Mouse (Mus musculus) 3T3-L1 (cell line): ENCODE results near the gene Sgsh.

ENCODE experiments used
- DNase-seq: peaks from one replicate; pipeline ENCODE4 v3.0.0-alpha.2; 2015; ENCODE audit warnings: low read depth, low spot score

The Sgsh gene

DNA sequence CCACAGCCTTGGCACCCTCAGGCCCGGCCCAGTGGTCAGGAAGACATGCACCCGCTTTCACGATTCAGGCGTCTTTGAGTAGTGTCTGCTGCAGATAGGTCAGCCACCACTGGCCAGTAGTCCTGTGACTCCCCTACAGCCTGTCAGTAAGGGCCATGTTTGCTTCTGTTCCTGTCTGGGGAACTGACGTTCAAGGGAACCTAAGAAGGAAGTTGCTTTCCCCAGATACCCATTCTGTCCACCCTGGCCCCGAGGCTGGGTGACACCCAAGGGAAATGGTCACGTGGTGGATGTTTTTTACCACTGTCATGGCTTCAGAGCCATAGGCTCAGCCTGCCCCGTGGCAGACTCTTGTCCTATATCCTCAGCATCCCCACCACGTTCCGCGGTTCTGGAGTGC, 22.0 kb upstream of the Sgsh start:
- no peak for DNase-seq

DNA sequence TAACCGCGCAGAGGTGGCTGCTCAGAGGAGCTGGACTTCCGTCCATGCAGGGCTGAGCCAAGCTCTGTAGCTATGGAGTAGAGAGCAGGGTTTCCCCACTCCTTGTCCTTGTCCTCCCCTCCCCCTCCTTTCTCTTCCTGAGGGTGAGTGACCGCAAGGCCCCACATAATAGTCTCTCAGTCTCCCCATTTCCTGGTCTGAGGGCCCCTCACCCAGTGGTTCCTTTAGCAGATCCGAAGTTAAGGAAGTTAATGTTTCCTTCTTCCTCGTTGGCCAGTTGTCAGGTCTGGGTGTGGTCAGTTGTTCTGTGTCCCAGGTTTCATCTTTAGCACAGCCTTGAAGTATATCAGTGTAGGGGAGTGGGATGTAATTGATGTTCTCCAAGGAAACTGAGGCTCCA, 20.1 kb upstream of the Sgsh start:
- no peak for DNase-seq

DNA sequence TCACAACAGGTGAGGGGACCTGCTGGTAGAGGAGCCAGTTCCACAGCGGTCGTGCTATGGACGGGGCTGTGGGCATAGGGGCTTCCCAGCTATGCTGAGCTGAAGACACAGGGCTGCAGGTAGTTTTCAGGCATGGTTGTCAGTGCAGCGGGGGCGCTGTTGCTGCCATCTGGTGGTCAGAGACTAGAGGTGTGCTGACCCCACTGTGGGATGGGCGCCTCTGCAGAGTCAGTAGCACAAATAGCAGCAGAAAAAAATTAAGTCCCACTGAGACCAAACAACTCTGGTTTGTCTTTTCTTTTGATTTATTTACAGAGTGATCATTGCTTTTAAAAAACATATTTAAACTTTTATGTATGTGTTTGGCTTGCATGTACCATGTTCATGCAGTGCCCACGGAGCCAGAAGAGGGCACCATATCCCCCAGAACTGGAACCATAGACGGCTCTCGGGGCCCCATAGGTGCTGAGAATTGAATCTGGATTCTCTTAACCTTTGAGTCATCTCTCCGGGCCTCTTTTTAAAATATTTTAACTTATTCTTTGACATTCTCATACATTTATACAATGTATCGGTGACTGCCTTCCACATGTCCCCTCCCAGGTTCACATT, 8.3 kb upstream of the Sgsh start:
- peak; percentile 81 for DNase-seq

DNA sequence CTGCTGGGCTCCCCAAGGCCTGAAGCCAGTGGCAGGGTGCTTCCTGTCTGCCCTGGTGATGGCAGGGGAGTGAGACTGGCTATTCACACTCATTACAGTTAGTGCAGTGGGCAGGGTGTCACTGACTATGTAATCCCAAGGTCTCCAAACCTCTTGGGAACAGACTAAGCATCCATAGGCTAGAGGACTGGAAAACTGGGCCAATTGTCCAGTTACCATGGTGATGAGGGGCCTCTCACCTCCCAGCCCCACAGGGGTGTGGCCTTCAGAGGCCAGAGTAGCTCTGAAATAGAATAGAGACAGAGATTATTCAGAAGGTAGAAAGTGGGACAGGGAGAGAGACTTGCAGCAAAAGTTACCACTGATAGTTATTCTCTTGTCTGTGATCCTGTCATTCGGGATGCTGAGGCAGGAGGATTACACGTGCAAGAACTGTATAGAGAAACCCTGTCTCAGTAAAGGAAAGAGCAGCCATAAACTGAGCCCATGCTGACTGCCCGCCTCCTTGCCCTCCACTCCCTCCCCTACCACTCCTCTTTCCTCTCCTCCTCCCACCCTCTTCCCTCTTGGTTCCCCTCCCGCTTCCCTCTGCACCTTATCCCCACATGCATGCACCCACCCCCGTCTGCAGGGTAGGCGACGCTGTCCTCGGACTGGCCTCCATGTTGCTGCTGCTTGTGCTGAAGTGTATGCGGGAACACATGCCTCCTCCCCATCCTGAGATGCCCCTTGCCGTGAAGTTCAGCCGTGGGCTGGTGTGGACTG, 7.6 kb upstream of the Sgsh start:
- DNase-seq, result no peak

DNA sequence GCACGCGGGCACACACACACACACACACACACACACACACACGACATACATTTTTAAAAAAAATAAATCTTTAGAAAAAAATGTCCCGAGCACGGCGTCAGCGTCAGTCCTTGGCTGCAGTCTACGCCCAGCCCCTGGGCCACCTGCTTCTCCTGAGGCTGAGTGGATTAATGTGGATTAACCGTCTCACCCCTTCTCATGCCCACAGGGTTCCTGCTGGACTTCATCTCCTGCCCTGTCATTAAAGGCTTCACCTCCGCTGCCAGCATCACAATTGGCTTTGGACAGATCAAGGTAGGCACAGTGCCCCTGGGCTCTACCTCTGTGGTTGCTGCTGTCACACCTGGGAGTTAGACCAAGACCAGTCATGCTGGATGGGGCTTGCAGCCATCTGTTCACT, 3.8 kb upstream of the Sgsh start:
- no peak for DNase-seq

DNA sequence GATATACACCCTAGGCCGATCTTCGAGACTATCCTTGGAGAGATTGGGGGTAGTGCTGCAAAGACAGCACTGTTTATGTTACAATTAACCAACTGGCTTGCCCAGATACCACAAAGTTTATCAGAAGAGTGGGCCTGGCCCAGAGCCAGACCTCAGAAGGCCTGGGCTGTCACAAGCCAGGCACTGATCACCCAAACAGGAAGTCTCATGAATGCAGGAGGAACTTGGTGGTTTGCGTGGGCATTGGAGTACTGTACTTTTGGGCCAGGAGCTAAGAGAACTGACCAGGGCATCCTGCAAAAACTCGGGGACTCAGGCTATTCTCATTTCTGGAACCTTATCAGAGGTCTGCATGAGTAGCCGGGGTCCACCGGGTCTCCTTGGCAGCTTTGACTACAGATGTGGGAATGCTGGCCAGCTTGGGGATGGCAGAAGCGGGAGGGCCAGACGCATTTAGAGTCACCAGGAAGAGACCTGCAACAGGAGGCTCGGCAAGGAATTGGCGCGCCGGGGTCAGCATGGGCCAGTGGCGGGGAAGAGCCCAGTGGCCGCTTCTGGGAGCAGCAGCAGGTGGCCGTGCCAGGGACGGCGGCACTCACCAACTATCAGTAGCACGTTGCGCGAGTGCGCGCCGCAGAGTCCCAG, 416 bp downstream of the Sgsh start:
- DNase-seq, result peak; percentile 70

DNA sequence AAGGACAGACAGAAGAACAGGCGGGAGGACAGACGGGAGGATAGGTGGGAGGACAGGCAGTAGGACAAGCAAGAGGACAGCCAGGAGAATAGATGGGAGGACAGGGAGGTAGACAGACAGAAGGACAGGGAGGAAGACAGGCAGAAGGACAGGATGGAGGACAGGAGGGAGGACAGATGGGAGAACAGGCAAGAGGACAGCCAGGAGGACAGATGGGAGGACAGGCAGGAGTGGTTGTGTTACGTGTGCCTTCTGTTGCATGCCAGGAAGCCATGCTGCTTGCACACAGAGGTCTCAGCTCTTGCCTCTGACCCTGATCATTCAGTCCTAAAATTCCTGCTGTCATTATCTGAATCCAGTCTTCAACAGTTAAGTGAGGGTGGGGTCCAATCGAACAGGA, 1.4 kb downstream of the Sgsh start:
- no peak for DNase-seq

DNA sequence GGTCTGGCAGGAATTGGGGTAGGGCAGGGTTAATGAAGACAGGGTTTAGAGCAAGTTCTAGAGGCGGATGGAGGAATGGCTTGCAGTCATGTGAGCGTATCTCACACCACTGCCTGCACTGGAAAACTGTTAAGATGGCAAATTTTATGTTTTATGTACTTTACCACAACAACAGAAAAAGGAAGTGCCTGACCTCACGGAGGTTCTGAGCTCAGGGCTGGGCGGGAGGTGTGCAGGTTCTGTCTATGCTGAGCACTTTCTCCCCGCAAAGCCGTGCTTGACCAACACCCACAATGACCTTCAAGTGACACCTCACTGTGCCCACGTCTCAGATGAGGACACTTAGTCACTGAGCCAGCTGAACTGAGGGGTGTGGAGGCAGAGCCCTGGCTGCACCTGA, 3.2 kb downstream of the Sgsh start:
- no peak for DNase-seq

DNA sequence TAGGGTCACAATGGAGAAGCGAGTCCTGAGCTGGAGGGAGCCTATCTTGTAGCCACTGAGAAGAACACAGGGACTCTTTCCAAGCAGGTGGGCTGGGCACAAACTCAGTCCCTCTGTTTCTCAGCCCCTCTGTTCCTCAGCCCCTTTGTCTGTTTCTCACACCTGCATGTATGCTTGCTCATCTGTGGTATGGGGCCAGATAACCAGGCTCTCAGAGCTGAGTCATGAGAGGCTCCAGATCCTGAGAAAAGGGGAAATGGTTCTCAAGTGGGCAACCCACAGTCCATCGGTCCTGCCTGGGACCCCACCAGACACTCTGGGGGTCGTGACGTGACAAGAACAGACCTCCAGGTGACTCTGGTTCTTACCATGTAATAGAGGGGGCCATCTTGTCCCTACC, 8.2 kb downstream of the Sgsh start:
- no peak for DNase-seq

DNA sequence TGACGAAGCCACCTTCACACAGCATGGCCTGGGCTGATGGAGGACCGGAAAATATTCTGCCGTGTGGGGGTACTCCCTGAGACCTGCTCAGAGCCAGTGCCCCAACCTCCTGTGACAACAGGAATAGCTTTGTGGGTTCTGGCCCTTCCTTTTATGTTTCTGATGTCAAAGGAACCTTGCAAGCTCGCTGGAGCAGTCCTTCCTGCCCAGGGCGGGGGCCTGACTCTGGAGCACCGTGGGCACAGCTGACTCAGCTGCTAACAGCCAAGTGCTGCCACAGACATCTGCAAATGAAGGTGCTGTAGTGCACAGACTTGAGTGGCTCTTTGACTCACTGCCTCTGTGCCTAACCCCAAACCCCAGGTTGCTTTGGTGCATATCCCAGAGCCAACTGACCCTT, 10.5 kb downstream of the Sgsh start:
- DNase-seq, result peak; percentile 15

DNA sequence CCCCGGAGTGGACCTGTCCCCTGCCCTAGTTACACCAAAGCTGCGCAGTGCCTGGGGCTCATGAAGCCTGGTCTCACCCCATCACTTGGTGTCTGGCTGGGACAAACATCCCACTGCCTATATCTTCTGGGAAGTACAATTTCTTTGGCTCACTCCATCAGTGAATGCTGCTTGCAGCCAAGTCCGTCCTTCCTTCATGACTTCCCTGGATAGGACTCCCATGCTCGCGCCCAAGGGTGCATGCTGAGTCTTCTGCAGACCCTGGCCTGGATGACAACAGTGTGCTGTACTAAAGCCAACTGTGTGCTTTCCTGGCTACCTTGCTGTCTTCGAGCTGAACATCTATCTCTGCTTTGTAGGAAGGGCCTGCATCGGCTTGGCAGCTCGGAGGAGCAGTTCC, 11.2 kb downstream of the Sgsh start:
- no peak for DNase-seq

DNA sequence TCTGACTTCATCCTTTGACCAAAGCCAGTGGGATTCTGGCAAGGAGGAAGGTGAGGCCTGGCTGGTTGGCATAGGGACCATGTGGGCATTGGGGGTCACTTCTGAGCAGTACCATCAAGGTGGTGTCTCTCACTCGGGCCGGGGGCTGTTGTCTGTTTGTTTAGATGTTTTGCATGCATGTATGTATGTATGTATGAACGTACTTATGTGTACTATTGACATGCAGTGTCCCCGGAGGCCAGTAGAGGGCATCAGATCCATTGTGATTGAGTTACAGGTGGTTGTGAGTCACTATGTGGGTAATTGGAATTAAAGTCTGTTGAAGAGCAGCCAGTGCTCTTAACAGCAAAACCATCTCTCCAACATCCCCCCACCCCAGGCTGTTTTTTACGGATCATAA, 15.7 kb downstream of the Sgsh start:
- peak; percentile 93 for DNase-seq

DNA sequence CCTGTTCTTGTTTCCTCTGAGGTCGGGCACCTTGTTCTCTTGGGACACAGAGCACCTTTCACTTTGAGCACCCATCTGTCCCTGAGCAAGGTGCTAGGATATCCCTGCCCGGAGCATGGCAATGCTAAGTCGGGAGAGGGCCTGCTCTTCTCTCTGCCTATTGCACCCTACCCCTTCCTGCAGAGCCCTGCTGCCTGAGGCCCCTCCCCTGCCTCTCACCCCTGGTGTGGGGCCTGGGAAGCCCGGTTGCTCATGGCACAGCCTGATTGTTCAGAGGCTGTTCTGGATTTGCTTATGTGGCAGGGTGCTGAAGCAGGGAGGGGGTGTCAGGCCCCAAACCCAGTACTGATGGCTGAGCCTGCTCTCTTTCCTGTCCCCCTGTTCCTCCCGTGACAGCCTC, 16.2 kb downstream of the Sgsh start:
- peak; percentile 25 for DNase-seq

DNA sequence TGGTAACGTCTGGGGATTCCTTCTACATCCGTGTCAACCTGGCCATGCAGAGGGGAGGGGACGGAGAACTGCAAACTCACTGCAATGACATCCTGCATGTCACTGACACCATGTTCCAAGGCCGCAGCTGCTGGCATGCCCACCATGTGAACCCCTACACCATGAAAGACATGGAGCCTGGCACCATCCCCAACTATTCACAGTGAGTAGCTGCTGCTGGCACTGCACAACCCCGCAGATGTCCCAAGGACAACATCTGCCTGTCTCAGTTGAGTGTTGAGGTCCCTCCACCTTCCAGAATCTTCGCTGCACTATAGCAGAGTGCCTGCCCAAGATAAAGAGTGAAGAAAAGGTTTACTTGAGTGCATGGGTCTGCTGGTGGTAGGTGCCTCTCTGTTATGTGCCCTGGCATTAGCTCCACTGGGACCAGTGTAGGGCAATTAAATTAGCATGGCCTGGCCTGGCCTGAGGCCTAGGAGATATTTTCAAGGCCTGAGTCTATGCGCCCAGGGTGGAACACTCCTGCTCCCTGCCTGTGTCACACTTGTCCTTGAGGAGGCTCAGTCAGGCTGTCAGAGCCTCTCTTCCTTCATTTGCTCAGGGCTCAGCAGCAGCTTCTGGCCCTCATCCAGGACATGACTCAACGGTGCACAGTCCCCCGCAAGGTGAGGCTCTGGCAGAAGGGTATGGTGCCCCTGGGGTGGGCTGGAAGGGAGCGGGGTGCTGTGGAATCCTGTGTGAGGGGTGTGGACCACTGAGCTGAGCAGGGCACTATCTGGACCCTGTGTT, 16.9 kb downstream of the Sgsh start:
- DNase-seq, result peak; percentile 62

DNA sequence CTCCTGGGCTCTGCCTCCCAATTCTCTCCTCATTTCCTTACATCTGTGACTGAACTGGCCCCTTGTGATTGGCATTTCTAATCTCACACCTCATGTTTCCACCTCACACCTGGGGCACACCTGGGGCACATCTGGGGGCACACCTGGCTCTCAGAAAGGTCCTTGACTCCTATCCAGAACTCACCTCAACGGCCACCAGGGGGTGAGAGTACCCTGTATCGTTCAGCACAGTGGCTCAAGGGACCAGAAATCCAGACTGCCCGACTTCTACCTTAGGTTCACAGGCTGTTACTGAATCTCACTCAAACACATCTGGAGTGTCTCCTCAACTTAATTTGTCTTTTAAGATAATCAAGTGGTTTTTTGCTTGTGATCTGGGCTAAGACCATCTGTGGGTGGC, 23.4 kb downstream of the Sgsh start:
- no peak for DNase-seq

DNA sequence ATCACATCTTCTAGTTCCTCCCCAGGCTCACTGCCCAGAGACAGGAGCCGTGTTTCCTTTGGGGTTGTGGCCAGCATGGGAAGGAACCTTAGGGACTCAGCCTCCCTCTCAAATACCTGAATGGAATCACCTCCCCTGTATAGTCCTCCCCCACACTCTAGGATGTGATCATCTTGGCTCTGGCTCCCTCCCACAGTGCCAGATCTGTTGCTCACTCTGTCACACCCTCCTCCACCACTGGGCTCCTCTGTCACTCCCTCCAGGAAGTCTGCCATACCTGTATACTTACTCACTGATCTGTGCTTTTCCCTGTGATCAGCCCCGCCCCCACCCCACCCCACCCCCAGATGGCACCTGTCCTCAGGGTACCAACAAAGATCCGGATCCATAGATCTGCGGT, 24.7 kb downstream of the Sgsh start:
- DNase-seq, result peak; percentile 45

DNA sequence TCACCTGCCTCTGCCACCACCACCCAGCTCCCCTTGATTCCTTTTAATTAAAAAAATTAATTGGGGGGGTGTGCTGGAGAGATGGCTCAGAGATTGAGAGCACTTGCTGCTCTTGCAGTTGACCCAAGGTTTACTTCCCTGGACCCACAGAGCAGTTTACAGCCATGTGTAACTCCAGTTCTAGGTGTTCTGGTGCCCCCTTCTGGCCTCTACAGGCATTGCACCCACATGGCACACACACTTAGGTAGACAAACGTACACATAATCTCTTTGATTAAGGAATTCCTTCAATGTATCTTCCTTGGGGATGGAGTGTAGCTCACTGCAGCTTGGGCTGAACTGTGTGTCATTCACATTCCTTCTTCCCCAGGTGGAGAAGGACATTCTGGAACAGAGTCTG, 30.3 kb downstream of the Sgsh start:
- DNase-seq, result peak; percentile 16

DNA sequence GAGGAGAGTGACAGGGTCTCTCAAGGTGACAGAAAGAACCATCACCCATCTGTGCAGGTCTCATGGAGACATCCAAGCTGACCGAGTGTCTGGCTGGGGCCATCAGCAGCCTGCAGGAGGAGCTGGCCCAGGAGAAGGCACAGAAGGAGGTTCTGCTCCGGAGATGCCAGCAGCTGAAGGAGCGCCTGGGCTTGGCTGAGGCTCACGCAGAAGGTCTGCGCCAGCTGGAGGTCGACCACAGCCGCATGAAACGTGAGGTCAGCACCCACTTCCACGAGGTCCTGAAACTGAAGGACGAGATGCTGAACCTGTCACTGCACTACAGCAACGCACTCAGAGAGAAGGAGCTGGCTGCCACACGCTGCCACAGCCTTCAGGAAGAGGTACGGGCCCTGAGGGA, 32.8 kb downstream of the Sgsh start:
- no peak for DNase-seq

DNA sequence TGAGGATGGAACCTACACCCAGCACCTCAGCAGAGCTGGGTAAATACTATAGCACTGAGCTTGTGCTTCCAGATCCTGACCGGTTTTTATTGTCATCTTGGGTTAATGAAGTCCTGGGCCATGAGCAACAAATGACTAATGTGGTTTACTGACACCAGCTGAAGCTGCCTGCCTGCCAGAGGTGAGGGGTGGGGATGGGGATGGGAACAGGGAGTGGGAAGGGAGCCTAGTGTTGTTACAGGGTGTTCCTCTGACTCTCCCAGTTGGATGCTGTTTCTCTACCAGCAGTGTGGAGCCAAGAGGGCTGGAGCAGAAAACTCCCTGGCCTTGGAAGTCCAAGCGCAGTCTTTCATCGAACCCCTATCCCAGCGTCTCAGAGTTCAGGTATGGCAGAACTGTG, 38.6 kb downstream of the Sgsh start:
- peak; percentile 68 for DNase-seq

DNA sequence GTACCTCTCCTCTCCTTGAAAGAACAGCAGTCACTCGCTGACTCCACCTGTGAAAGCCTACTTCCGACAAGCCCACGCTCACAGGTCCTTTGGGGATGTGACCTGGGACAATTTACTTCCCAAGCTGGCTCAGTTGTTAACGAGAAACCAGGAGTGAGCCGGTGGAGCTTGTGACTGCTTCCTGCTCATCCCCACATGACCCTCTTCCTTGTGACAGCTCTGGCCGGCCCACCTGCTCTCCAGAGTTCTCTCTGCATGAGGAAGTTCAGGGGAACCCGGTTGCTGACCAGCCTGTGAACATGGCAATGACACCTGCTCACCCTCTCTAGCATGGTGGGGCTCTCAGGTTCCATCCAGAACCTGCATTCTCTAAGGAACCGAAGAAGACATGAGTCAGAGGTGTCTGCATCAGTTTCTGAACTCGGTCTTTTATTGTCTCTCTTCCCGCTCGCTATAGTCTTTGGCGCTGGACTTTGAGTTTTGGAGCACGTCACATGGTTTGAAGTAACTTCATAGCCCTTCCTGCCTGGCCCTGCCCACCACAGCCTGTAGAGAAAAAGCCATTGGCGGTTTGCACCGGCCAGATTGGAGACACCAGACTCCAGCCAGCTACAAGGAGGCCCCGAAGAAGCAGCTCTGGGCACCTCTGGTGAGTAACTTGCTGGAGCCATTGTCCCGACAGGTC, 40.9 kb downstream of the Sgsh start:
- no peak for DNase-seq

DNA sequence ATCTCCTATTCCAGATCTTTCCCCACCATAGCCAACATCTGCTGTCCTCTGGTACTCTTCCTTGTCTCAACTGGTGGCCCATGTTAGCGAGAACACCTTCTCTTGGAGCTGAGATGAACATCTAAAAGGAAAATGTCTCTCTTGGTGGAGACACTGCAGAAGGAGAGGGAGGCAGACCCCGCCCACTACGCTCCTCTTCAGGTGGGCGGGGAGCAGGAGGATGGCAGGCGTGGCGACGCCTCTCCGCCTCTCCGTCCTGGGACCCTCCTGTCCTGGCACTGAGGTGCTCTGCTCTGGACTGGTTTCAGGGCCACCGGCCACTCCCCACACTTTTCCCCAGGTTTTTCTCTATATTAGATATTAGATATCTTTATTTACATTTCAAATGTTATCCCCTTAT, 44.7 kb downstream of the Sgsh start:
- DNase-seq, result no peak

DNA sequence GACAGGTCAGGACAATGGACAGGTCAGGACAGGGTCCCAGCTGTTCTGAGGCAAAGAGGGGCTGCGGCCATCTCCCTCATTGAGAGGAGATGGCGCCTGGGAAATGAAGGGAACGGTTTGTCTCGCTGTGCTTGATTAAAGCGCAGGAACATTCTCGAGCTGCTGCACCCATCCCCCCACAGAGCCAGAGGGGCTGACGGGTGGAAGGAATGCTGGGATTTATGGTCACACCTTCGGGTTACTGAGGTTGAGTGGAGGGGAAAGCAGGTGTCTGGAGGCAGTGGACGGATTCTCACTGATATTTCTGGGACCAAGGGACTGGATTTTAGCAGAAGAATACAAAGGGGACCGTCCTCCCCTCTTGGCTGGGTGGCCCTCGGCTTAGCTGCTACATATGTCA, 47.4 kb downstream of the Sgsh start:
- DNase-seq, result no peak
